Mouse (Mus musculus): ENCODE results near the gene Sipa1l2. TPM values are rescaled to one million over a fixed set of nuclear protein-coding genes. Genes with fewer than 3 reads are reported as not detected.

Gene Sipa1l2
- total RNA-seq, 2 experiments from 2014 or later, result 70.1 to 72.6 TPM

- no peak for DNase-seq
Observed at GRCm38 (mm10) chr8:125576127-125576526, 6.5 kb upstream of the Sipa1l2 start.

GRCm38 (mm10) chr8:125574280-125574679 lies 4.7 kb upstream of the Sipa1l2 start:
- peak; percentile 48 for DNase-seq

- no peak for DNase-seq
Observed at GRCm38 (mm10) chr8:125572246-125572645, 2.6 kb upstream of the Sipa1l2 start.

- DNase-seq, result peak; percentile 58
Observed at GRCm38 (mm10) chr8:125570835-125571465, 1.3 kb upstream of the Sipa1l2 start.

- no peak for DNase-seq
Observed at GRCm38 (mm10) chr8:125570389-125570788, 781 bp upstream of the Sipa1l2 start.

- peak; percentile 56 for DNase-seq
Observed at GRCm38 (mm10) chr8:125568851-125569532, 616 bp downstream of the Sipa1l2 start.

GRCm38 (mm10) chr8:125568421-125568850 lies 1.2 kb downstream of the Sipa1l2 start:
- peak; percentile 28 for DNase-seq

GRCm38 (mm10) chr8:125567569-125567968 lies 2.0 kb downstream of the Sipa1l2 start:
- DNase-seq, result no peak

- DNase-seq, result no peak
Observed at GRCm38 (mm10) chr8:125562878-125563277, 6.7 kb downstream of the Sipa1l2 start.

GRCm38 (mm10) chr8:125560825-125561490 lies 8.7 kb downstream of the Sipa1l2 start:
- DNase-seq, result no peak

GRCm38 (mm10) chr8:125559066-125559653 lies 10.4 kb downstream of the Sipa1l2 start:
- no peak for DNase-seq

- peak; percentile 92 for DNase-seq
Observed at GRCm38 (mm10) chr8:125558109-125559065, 11.2 kb downstream of the Sipa1l2 start.

- no peak for DNase-seq
Observed at GRCm38 (mm10) chr8:125557391-125558108, 12.1 kb downstream of the Sipa1l2 start.

- no peak for DNase-seq
Observed at GRCm38 (mm10) chr8:125556706-125557105, 12.9 kb downstream of the Sipa1l2 start.

GRCm38 (mm10) chr8:125550567-125550966 lies 19.0 kb downstream of the Sipa1l2 start:
- no peak for DNase-seq

GRCm38 (mm10) chr8:125547296-125547695 lies 22.3 kb downstream of the Sipa1l2 start:
- DNase-seq, result no peak

- DNase-seq, result no peak
Observed at GRCm38 (mm10) chr8:125545866-125546265, 23.7 kb downstream of the Sipa1l2 start.

GRCm38 (mm10) chr8:125542893-125543613 lies 26.6 kb downstream of the Sipa1l2 start:
- DNase-seq, result no peak

GRCm38 (mm10) chr8:125539056-125540013 lies 30.3 kb downstream of the Sipa1l2 start:
- DNase-seq, result peak; percentile 82
